Mouse (Mus musculus) brain, embryonic 18.5 days (tissue): ENCODE results near the gene Cmtm4.

Experiments used
- DNase-seq: peaks from one replicate; pipeline ENCODE4 v3.0.0-alpha.2; 2012; ENCODE audit warnings: low read depth, low spot score

The Cmtm4 gene

DNA sequence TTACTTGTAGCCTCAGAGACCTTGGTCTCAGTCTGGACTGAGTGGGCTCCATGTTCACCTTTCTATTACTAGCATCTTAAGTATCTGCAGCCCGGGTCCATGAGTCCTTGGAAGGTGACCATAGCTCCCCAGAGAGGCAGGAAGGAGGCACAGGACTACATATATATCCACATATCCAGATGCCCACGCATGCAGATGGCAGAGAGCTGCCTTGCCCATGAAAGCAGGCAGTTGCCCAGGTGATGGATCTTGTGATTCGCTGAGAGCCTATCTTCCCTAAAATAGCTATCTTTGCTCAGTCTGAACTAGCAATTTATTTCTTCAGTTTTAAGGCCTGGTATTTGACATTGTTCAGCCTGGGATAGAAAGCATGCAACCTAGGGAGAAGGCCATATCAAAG is 15.9 kb upstream of the Cmtm4 start:
- DNase-seq, result no peak

DNA sequence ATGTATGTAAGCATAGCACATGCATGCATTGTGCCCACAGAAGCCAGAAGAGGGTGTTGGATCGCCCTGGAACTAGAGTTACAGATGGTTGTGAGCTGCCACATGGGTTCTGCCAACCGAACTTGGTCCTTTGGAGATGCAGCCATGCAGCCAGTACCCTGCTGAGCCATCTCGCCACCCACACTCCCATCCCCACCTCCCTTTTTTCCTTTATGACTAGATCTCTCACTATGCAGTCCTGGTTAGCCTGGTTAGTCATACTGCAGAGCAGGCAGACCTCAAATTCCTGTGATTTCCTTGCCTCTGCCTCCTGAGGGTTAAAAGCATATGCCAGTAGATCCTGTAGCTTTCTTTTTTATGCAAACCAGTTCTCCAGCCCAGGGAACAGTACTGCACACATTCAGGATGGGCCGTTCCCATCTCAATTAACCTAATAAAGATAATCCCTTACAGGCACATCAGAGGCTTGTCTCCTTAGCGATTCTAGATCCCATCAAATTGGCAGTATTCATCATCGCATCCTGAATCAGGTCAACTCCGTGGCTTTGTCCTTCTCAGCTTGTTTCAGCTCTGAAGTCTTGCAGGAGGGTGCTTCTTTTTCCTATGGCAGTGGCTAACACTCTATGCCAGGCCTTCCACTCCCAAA is 15.1 kb upstream of the Cmtm4 start:
- DNase-seq, result no peak

DNA sequence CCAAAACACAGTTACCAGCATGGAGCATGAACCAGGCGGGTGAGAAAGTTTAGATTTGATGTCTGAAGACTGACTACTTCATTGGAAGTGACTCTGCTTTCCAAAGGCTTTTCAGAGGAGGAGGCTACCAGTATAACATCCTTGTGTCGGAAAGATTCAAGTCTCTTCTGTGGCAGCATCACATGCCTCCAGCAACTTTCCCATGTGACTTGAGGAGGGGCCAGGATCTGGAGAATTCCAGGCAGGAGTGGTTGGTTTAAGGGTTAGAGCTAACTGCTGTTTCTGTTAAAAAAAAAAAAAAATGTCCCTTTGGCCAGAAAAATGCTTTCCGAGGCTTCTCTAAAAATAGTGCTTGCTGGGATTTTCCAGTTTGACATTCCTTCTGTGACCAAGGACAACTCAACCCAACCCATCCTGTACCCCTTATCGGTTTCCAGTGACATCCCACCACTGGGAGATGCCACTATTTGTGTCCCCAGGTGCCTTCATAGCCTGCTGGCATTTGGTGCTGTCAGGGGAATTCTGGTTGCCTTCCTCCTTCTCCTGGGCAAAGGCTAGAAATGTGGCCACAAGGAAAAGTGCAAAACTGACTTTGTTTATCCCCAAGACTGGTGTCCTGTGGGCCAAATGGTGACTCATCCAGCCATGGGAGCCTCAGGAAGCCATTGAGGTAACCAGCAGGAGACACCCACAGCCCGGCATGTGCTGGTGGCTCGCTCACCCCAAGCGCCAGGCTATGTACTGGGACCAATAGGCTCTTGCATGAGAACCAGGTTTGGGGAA is 12.9 kb upstream of the Cmtm4 start:
- DNase-seq, result no peak

DNA sequence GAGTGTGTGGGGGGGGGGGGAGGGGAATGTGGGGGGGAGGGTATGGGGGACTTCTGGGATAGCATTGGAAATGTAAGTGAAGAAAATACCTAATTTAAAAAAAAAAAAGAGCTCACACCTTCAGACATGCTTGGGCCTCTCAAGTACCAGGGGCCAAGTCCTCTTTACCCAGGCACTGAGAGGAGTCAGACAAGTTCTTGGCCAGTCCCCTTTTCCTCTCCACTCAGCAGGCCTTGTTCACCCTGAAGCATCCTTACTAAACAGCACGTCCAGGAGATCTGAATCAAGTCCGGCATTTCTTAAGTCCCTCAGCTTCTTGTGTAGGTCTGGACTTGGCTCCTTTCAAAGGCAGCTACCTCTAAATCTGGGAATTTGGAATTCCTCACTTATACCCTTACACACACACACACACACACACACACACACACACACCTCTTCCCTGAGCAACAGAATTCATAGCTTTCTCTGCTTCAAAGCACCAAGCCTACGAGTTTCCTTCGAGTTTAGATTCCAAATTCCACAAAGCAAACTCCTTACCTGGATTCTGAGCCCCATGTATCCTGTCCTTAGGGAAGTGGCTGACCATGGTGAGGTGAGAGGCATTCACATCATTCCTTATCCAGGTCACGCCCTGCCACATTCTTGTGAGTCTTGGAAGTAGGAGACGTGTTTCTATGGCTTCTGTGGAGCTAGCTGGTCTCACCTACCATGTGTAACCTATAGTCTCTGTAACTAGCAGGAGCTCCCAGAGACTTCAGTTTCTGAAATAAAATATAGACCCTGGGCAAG is 10.9 kb upstream of the Cmtm4 start:
- DNase-seq, result no peak

DNA sequence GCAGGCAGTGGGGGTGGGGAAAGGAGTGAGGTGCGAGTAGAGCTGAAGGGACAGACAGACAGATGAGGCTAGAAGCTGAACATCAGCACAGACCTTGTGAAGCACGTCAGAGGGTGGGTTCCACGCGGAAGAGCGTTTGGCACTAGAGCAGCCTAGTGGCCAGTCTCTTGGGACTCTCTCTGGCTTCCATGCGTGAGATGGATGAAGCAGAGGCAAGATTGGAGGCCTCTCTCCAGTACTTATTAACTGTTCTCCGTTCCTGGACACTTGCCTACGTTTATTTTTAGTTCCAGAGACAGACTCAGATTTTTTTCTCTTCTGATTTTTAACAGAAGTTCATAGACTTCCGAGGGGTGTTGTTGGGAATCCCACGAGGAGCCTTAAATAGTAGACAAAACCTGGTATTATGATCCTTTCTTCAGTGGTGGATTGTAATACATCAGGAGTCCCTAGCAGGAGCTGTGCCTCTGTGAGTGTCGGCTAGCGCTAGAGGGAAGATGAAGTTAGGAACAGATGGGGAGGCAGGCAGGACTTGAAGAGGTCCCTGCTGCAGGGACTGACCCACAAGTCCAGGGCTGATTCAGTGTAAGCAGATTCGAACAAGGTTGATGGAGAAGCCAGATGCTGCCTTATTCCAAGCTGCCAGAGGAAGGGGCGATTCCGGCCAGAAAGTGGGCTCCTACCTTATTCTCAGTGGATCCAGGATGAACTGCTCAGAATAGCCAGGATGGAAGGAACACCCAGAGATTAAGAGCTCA is 10.0 kb upstream of the Cmtm4 start:
- no peak for DNase-seq

DNA sequence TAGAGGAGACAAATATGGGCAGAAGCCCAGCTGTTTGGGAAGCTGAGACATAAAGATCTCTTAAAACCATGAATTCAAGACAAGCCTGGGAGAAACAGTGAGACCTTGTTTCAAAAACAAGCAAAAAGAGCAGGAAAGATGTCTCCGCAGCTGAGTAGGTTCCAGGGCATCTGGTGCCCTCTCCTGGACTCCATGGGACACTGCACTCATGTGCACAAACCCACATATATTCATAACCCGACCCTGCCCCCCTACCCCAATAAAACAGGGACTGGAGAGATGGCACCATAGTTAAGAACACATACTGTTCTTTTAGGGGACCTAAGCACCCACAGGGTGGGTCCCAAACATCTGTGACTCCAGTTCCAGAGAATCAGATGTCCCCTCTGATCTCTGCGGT is 8.0 kb upstream of the Cmtm4 start:
- DNase-seq, result no peak

DNA sequence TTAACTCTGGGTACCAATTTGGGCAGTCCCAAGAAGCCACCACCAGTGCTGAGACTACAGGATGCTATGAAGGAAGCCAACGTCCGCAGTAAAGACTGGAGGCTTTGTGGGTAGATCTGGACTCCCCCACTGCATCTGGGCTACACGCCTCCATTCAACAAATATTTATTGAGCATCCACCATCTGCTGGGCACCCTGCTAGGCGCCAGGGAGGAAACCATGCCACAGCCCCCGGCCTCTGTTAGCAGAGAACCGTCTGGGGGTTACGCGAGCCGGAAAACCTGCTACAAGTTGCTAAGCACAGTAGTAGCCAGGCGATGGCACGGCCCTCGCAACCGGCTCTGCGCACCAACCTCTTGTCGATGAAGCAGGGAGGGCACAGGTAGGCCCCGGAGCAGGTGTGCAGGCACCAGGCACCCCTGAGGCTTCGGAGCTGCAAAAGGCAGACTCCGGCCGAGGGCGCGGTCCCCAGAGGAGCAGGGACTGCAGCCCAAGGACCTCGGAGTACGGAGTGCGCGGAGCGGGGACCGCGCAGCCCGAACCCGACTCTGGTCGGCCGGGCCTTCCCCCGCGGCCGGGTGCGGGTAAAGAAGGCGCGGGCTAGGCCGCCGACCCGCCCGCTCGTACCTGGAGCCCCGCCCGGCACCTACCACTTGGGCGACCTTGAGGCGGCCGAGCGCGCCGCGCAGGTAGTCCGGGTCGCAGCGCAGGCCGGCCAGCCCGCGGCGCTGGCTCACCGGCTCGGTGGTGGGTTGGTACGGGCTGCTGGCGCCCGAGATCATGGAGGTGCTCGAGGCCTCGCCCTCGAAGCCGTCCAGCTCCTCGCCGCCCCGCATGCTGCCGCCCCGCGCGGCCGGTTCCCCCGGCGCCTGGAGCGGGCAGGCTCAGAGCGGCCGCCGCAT is 555 bp downstream of the Cmtm4 start:
- DNase-seq, result no peak

DNA sequence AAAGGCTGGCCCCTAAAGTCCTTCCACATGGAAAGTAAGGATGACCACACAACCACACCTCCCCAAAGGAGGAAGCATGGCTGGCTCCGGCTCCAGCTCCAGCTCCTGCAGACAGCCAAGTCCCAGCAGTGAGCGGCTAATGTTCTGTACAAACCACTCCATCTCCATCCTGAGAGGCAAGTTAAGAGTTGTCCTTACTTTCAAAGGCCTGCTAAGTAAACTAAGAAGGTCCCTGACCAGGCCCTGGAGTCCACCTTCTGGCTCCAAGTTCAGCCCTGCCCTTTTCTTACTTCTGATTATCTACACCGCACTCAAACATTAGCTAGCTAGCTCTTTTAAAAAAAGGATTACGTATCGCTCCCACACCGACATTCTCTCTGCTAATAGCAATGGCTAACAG is 1.8 kb downstream of the Cmtm4 start:
- DNase-seq, result no peak

DNA sequence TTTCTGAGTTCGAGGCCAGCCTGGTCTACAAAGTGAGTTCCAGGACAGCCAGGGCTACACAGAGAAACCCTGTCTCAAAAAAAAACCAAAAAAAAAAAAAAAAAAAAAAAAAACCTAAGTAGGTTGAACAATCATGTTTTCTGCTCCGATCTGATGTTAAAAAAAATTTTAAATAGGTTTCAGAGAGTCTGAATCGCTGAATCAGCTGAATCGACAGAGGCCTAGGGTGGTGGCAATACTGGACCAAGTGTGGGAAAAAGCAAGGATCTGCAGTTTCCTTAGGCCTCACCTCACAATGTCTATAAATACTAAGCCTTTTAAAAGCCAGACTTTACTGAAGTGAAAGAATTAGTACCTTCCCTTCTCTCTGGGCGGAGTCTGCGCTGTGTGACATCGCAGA is 2.5 kb downstream of the Cmtm4 start:
- no peak for DNase-seq

DNA sequence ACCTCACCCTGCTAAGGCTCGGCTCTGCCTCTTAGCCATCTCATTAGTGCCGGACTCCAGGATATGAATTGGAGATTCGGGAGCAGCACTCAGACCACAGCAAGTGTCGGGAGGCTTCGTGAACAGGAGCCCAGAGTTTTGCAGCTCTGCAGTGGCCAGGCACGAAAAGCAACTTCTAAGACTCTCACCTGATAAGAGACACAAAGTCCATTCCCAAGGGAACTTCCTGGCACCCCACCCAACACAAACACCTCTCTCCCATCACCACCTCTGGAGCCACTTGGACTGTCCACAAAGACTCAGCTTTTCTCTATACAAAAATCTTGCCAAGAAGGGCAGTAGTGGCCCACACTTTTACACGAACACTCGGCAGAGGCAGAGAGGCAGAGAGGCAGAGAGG is 5.4 kb downstream of the Cmtm4 start:
- DNase-seq, result no peak

DNA sequence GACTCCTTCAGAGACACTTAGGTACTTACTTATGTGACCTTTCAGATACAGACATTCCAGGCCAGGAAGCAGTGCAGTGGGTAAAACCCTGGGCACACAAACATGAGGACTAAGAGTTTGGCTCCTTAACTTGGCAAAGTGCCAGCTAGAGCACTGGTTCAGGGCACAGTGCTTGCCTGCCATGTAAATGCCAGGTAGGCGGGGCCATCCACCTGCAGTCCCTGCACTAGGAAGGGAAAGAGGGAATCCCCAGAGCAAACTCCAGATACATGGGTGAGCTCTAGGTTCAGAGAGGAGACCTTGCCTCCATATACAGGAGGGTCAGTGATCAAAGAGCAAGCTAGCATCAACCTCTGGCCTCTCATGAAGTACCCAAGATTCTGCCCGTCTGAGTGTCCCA is 7.6 kb downstream of the Cmtm4 start:
- no peak for DNase-seq

DNA sequence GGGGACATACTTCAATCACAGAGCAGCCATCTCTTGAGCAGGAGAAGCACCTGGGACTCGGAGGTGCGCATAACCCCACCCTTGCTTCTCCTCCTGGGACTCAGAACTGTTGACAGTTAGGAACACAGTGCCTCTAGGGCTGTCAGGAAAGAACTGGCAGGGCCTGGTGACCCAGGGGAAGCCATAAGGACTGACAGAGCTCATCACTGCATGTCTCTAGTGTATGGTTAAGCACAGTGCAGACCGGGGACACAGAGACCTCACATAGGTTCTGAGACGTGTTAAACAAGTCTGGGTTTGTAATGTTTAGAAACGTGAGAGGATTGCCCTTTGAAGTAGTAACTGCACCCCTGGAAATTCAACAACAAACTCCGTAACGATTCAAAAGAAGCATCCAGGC is 8.1 kb downstream of the Cmtm4 start:
- DNase-seq, result no peak

DNA sequence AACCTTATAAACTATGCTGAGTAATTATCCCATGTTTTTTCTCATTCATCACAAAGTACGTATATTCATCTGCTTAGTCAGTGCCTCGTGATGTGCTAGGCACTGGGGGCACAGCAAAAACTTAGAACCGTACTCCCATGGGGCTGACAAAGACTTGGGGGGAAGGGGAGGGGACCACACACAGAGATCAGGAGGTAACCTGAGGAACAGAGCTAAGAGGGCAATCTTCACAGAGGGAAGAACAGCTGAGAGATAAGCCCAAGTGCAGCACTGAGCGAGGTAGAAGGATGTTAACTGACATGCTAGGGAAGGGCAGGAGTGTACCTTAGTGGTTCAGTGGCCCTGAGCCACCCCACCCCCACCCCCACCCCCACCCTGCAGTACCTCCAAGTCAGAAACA is 8.9 kb downstream of the Cmtm4 start:
- no peak for DNase-seq

DNA sequence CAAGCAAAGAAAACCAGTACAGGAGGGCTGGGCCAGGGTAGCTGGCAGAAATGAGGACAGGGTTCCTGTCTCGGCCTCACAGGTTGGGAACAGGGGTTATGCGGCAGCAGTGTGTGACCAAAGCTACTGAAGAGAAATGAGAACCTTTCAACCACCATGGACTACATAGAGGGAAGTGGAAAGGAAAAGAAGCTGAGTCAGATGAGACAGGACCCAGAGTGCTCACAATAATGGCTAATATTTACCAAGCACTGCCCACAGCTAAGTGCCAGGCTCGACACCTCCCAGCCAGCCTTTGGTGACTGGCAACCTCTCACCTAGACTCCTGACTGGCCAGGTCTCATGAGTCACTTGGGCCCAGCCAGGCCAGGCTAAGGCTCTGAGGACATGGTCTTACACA is 11.6 kb downstream of the Cmtm4 start:
- DNase-seq, result no peak

DNA sequence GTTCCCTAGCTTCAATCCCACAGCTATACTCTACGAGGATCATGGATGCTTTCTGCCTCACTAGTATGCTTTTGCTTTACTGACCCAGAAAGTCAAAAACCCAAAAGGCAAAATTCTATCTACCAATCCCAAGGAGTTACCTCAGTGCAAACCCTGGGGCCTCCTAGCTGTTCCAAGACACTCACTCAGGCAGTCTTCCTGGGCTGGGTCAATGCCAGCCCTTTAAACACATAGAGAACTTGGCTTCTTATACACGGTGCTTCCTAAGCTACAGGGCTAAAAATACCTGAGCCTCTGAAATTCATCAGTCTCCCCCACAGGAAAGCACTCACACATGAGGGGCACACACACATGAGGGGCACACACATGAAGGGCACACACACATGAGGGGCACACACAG is 12.3 kb downstream of the Cmtm4 start:
- no peak for DNase-seq

DNA sequence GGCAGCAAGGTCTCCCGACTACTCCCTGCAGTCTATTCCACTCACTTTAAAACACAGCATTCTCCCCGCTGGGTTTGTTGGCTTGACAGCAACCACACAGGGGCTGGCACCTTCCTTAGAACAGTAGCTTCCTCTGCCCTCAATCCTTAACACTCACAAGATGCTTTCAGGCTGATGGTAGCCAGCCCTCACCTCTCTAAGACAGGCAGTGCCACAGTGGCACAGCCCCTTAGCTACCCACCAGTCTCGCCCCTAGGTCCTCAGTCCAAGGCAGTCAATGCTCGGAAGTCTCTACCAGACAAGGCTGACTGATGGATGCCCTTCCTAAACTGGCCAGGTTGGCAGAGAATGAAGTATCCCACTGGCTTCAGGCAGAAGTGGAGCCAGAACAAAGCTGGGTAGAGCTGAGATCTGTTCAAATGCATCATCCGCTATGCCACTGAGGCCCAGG is 14.6 kb downstream of the Cmtm4 start:
- DNase-seq, result no peak

DNA sequence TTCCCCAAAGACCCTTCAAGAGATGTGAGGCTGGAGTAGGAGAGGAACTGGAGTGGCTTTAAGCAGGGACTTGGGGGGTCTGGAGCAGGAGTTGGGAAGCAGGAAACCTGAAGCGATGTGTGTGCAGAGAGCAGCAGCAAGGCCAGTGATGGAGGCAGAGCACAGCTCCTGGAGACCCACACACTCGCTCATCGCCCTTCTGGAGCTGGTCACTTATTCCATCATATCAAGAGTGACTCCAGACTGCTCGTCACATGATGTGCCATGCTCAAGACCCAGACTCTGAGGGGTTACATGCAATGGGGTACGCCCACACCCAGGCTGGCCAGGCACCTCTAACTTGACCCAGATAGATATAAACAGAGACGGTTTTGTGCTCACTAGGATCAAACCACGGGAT is 15.3 kb downstream of the Cmtm4 start:
- no peak for DNase-seq

DNA sequence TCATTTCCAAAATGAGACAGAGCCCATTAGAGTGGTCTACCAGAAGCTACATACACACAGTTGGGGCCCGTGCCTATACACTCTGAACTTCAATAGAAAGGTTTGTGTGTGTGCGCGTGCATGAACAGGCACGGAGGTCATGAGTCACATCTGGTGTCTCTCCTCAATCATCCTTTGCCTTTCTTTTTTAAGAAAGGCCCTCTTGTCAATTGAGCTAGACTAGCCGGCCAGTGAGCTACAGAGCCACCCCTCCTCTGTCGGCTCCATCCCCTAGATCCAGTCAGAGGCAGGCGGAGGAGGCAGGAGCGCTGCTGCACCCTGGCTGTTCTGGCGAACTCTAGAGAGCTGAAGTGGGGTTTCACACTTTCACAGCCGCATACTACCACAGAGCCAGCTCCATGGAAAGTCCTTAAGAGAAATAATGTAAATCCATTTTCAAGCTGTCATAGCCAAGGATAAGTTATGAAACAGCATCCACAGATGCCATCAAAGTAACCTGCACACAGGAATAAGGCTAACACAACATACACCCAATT is 16.2 kb downstream of the Cmtm4 start:
- DNase-seq, result no peak

DNA sequence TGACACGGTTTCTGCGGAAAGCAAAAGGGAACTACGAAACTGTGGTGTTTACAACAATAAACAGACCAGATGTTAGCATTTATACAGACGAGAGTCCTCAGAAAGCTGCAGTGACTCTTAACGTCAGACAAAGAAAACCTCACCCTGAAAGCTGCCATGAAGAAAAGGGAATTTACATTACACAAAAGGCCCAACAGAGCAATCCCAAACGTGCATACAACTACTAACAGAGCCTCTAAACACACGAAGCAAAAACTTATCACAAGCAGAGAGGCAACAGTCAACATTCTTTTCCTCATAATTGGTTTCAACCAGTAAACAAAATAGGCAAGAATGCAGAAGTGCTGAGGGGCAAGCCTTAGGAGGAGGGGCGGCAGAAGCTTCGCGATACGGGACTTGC is 18.9 kb downstream of the Cmtm4 start:
- no peak for DNase-seq

DNA sequence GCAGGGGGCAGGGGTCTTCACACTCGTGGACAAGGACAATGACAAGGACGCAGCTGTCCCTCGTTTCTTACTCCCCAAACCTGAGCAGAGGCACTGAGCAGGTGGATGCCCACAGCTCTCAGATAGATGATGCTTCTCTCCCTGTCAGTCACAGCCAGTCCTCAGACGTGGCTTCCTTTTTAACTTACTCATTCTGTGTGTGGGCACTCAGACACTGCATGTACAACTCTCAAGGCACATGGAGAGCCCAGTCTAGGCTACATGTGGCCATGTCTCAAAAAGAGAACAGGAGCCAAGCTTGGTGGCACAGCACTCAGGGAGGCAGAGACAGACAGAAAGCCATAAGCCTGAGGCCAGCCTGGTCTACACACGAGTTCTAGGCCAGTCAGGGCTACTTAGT is 19.6 kb downstream of the Cmtm4 start:
- no peak for DNase-seq
